Mouse (Mus musculus): ENCODE results near the gene Btf3.

DNA sequence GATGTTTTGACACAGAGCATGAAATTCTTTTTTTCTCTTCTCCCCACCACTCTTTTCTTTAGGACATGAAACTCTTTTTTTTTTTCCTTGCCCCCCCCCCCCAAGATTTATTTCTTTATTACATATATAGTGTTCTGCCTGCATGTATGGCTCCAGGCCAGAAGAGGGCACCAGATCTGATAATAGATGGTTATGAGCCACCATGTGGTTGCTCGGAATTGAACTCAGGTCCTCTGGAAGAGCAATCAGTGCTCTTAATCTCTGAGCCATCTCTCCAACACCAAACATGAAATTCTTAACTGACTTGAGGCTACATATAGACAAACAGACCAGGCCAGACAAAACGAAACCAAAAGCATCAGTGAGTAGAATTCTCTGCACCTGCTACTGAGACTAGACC is 39.3 kb downstream of the Btf3 start:
- no peak for TF ChIP-seq EP300 (IDR thresholded peaks at IDR 0.05; ENCODE audit: insufficient read depth, low read depth, low read length)
- TF ChIP-seq POLR2A (IDR thresholded peaks at IDR 0.05; ENCODE audit: insufficient read depth, low read length) = no peak
- TF ChIP-seq CTCF (IDR thresholded peaks at IDR 0.05; ENCODE audit: low read depth, low read length) = no peak

All from ES-Bruce4 (cell line).